Mouse (Mus musculus) urinary bladder, postnatal 4 days (tissue): ENCODE results near the gene Prrt2.

Experiments
- DNase-seq, 2 experiments: peaks; one replicate each; pipeline ENCODE4 v3.0.0; 2021 to 2022; ENCODE audit warnings: low spot score in 2 of 2

The Prrt2 gene

DNA sequence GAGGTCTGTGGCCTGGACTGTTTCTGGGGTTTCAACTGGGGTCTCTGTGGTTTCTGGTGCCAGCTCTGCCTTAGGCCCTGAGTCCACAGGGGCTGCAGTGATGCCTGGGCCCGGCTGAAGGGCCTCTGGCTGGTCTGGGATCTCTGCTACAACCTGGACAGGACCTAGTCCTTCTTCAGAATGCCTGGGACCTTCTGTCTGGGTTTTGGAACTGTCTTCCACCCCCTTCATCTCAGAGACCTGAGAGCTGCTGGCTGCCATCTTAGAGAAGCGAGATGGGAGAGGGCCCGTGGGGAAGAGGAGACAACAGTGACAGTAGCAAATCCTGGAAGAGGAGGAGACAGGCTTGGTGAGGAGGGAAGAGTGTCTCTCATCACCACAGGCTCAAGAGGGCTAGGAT, 980 bp downstream of the Prrt2 start:
- no peak for DNase-seq

DNA sequence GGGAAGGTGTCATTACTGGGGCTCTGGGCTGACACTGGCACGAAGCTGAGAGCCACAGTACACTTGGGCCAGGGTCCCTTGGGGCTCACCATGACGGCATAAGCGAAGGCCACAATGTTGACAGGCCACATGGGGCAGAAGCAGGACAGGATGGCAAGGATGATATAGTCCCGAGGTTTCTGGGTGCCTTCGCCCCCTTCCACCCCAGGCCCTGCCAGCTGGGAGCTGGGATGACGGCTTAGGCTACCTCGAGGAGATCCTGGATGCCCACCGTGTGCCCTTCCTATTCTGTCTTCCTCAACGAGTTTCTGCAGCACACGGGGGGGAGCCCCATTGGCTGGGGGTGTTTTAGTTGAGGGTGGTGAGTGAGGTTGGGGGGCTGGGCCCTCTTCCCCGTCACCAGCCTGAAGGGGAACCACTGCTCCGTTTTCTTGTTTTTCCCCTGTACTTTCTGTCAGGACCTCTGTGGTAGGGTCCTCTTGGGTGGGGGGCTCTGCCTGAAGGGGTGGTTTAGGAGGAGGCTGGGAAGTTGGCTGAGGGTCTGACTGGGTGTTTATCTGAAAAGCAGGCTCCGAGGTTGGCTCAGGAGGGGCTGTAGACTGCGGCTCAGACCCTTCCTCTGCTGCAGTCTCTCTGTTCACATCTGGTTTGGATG, 1.6 kb downstream of the Prrt2 start:
- DNase-seq, result no peak

DNA sequence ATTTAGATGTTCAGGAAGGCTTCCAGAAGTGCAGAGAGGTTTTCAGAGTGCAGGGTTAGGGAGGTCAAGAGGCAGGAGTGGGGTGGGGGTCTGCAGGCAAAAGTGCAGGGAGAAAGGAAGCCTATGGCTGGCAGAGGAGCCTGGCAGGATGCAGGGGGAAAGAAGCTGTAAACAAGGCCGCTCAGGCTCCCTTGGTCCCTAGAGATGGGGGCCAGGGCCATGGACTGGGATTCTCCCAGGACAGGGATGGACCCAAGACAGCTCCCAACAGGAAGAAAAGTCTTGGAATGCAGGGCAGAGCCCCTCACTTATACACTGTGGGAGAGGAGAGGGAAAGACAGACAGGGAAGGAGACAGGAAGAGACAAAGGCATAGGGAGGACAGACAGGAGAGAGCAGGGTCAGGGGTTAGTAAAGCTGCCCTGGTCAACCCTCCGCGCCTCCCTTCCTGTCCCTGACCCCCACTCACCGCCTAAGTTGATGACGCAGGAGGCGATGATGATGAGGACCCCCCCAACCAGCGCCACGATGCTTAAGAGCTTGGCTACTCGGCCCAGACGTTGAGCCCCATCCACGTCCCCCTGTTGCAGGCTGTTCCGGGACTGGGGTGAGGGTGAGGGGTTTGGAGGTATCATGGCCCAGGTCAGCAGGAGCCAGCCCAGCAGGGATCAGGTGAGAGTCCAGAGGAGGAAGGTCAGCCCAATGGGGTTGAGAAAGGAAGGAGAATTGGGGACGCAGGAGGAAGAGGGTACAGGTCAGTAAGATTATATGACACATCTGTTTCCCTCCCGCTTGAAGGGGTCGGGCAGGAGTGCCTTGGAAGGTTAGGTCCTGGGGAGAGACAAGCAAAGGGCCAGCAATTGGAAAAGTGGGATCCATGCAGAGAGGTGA, 2.4 kb downstream of the Prrt2 start:
- DNase-seq, result no peak

DNA sequence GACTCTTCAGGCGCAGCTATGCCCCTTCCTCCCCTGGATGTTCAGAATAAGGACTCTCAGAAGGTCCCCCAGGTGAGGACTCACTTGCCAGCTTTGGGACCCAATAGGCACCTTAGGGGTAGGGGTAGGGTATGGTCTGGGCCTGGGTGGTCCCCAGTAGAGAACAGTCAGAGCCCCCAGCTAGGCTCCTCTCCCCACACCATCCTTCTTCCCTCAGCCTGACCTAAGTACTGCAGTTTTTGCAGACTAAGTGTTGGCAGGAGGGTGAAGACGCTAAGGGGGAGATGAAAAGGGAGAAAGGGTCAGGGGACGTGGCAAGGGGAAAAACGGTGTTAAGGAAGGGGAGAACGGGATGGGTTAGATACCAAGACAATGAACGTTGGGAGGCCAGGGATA, 3.1 kb downstream of the Prrt2 start:
- DNase-seq, result no peak

DNA sequence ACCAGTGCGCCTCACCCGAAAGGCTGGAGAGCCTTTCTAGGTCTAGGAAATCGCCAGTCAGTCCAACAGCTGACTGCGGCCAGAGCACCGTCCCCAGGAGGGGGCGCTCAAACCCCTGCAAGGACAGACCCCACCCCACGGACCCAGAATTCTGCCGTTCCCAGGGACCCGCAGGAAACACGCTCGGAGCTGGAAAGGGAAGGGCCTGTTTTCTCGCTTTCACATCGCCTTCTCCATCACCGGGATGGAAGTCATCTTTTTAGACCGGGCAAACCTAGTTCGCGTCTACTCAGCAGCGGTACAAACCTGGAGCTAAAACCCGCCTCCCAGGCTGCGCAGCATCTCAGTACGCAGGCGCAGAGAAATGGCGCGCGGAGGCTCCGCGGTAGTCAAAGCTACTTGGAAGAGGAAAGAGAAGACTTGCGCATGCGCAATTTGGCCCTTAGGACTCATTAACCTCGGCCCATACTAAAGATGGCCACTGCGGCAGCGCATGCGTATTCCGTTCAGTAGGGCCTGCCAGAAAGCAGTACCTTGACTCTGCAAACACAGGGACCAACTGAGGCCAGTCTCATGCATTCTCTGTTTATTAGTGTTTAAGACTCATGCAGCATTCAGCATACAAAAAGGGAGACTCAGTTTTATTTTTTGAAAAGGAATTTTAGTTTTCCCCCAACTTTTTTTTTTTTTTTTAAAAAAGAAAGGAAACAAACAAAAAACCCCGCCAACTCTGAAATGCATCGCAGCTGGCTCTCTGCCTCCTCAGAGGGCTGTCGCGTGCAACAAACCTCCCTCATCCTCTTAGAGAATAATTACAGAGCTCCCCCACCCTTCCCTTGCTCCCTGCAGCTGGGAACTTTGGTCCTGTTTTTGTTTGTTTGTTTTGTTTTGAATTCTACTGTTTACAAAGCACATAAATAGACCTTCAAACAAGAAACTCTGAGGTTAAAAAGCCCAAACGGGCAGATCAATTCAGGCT, 3.8 kb downstream of the Prrt2 start, which contains the start of gene Pagr1a:
TSS of gene Pagr1a (minus strand) at position 382 of the 979 bp plus-strand sequence.
- DNase-seq, result peak; percentile 94 to 95

DNA sequence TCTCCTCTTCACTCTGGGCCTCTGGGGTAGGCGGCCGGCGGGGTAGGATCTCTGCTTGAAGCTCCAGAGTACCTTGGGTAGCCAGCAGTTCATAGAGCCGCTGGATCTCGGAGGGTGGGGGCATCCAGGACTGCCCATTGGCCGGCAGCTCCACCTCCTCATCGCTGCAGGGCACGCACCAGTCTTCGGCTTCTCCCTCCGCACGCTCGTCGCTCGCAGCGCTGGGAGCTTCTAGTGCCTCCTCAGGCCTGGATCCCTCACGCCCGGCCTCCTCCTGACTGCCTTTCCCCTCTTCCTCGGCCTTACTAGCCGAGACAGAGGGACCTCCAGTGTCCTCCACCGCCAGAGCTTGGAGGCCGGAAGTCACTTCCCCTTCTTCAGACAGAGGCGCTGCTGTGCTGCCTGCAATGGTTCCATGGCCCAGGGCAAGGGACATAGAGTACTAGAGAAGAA, 4.5 kb downstream of the Prrt2 start:
- DNase-seq, result no peak

DNA sequence TGATC, 4.7 kb downstream of the Prrt2 start, which contains the start of gene Pagr1b:
TSS of gene Pagr1b (minus strand) at position 4 of the 5 bp plus-strand sequence.
- DNase-seq, result no peak

DNA sequence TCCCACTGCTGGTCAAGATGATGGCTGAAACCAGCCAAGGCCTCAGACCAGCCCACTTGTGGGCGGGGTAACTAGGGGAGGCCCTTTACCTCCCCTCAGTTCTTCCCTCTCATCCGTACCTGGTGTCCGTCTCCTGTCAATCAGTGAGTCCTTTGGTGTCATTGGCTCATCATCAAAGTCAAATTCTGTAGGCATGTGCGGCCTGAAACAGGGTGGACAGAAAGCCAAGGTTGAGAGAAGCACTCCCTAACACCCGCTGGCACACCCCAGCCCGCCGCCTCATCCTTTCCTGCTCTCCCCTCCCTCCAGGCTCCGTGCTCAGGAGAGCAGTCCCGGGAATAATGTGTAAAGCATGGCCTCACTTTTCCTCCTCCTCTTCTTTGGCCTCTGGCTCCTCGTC, 4.9 kb downstream of the Prrt2 start:
- no peak for DNase-seq

DNA sequence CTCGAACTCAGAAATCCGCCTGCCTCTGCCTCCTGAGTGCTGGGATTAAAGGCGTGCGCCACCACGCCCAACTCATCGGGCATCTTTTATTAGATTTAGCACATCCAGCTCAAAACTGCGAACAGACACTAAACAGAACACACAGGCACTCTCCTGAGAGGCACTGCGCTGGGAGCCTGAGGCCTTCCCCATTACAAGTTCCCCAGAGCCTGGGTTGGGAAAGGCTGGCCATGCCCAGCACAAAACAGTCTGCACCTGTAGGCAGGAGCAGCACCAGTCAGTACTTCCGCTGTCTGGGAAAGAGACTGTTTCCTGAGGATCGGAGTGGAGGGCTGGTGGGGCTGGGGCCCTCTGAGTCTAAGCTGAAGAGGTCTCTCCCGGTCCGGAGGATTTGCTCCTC, 6.0 kb downstream of the Prrt2 start:
- no peak for DNase-seq

DNA sequence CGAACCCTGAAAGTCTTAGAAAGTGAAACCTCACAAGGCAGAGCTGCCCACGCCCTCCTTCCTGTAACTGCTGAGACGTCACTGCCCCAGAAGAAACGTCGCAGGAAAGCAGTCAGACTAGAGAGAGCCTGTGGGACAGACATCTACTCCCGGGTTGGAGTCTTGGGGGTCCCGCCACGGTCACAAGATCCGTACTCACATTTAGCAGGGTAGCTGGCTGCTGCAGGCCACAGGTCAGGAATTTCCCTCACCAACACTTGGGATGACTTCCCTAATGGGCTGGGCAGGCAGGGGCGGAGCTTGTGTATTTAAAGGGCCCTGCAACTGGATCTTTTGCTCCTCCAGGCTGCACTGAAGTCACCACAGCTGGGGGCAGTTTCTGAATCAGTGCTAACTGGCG, 6.7 kb downstream of the Prrt2 start, which contains the start of gene Mvp:
TSS of gene Mvp (minus strand) at position 302 of the 400 bp plus-strand sequence.
- no peak for DNase-seq

DNA sequence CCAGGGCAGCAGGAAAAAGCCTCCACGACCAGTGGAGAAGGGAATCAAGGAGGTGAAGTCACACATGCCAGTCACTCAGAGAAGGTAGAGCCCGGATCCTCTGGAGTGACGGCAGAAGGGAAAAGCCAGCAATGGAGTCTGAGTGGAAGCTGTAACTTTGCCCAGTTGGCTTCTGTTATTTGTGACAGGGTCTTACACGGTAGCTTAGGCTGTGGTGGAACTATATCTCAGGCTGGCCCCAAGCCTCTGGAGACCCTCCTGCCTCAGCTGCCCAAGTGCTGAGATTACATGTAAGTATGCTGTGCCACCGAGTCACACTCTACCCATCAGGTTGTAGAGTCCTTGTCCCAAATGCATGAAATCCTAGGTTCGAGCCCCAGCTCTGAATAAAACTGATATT, 7.6 kb downstream of the Prrt2 start:
- no peak for DNase-seq

DNA sequence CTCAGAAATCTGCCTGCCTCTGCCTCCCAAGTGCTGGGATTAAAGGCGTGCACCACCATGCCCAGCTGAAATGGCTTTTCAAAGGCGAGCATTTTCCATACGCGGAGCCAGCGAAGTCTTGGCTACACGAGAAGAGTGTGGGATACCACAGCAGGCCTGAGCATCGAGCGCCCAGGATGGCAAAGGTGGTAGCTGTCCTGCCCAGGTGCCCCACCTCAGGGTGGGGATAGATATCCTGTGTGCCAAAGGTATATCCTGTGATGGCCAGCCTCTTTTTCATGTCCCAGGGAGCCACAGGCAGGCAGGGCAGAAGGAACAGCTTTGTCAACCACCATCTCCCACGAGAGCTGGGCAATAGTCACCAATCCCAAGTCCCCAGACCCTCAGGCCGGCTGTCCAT, 8.2 kb downstream of the Prrt2 start:
- no peak for DNase-seq

DNA sequence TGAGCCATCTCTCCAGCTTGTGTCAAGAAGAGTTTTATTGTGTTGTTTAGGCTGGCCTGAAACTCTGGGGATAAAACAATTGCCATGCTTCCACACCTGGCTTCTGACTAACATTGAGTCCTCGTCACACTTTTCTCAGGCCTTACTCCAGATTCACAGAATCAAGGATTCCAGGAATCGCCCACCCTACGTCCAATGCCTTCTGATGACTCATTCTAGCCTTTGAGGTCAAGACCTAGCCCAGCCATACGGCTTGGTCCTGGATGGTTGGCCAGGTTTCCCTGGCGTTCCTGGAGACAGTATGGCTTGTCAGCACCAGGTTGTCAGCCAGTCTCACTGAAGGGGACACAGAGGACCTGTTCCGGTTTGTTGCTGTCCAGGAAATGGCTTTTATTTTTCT, 8.6 kb downstream of the Prrt2 start:
- no peak for DNase-seq

DNA sequence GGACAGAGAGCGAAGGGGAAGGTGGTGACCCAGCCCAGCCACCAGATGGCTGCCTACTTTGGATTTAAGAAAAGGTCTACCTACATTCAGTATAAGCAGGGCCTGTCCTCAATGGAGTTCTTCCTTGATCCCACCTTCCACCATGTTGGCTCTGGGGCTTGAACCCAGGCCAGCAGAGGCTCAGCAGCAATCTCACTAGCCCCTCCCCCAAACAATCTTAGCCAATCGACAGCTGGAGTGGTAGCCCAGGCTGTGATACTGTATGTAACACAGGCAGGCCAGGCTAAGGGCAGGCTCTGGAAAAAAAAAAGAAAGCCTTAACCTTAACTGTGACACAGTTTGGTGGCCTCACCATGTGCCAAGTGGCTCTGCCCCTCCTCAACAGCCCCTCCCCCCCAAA, 9.3 kb downstream of the Prrt2 start:
- no peak for DNase-seq

DNA sequence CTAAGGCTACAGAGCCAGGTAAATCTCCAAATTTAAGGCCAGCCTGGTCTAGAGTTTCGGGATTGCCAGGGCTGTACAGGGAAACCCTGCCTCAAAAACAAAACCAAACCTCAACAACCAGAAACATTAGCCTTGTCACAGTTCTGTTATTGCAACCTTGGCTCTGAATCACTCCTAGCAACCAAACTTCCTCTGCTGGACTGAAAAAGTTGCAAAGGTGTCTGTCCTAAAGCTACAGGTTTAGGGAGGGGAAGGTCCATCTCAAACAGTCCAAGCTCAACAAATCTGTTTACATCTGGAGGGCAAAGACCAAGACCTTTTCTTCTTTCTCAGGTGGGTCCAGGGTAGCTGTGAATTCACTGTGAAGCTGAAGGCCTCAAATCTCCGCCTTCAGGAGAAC, 10.0 kb downstream of the Prrt2 start:
- no peak for DNase-seq

DNA sequence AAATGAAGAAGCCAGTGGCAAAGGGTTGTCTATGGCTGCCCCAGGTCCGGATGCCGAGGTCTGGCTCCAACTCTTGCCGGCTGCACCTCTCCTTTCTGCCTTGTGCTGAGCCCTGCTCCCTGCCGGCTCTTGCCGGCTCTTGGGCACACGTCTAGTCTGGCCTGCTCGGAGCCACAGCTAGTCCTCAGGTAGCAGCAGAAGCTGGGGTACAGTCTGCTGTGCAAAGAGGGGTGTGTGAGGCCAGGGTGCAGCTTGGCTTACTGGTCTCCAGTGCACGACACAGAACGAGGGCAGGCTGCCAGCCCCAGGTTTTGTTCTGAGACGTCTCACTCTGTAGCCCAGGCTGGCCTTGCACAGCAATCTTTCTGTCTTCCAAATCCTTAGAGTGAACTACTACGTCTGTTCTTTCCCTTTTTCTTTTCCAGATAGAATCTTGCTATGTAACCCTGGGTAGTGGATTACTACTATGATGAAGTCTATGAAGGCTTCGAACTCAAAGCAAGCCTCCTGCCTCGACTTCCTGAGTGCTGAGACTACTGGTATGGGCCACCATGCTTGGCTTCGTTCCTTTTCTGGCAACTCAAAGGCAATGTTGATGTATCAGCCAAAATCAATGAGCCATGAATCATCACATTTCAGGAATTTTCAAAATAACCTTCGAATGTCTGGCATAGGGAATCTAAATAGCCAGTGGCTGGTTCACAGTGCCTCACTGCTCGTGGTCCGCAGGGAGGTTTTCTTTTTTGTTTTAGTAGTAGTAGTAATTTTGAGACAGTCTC, 11.5 kb downstream of the Prrt2 start:
- no peak for DNase-seq

DNA sequence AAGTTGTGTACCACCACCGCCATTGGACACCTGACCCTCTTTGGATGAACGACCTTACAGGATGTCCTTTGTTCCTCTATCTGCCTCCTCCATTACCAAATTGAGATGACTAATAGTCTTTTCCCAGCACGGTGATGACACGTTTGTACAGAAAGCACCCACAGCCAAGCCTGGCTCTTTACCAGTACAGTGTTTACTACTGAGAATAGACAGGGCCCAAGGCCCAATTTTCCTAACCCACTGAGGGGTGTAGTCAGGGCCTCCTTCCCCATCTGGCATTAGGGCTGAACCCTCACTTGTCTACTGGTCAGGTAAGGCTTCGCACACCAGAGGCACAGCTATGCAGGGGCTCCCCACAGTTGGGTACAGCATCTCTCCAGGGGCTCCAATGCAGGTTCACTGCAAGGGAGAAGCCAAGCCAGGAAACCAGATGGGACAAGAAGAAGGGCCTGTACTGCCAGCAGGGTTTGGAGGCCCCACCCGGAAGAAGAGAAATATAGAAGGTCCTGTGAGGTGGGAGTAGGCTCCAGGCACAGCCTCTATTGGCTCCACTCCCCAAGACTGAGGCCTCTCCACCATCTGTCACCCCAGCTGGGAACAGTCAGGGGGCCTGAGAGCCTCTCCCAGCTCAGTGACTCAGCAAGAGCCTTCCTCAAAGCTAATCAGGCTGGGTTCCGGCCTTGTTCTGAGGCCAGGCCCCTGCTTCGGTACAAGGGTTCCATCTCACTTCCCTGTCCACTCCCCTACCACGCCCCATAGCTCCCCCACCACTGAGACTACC, 12.6 kb downstream of the Prrt2 start:
- DNase-seq, result peak; percentile 81 to 84

DNA sequence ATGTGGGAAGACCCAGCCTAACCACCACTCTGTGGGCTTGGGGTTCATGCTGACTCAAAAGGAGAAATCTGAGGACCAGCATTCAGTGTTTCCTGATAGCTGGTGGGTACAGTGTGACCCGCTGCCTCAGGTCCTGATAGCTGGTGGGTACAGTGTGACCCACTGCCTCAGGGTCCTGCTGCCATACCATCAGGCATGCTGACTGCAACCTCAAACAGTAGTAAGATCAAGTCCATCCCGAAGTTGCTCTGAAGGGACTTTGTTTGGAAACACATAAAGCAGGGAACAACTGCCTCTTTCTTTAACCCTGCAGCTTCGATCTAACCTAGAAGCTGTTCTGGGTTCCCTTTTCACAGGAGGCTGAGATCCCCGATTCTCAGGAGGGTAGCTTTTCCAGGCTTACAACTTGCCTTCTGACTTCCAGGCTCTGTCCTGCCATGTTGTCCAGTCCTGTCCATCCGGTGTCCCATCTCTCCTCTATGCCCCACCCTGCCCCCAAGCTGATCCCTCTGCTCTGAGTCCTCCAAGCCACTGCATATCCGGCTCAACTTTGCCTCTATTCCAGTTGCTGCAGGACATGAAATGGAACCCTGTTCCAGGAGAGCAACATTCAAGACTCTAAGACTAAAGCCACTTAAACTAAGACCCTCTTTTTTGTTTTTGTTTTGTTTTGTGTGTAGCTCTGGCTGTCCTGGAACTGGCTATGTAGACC, 13.5 kb downstream of the Prrt2 start:
- no peak for DNase-seq

DNA sequence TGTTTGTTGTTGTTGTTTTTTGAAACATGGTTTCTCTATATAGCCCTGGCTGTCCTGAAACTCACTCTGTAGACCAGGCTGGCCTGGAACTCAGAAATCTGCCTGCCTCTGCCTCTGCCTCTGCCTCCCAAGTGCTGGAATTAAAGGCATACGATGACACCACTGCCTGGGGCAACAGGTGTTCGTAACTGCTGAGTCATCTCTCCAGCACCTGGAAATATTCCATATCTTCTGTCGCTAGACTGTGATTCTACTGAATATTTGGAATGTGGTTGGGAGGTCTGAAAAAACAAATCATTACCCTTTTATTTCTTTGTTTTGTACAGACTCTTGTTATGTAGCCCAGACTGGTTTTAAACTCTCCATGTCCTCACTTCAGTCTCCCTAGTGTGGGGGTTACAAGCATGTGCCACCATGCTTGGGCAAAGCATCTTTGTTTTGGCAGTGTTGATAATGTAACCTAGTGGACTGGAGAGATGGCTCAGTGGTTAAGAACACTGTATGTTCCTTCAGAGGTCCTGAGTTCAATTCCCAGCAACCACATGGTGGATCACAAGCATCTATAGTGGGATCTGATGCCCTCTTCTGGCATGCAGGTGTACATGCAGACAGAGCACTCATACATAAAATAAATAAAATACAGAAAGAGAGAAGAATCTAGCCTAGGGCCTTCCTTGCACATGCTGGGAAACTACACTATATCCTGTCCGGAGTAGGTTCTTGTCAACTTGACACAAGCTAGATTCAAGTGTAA, 16.7 kb downstream of the Prrt2 start:
- DNase-seq, result no peak

DNA sequence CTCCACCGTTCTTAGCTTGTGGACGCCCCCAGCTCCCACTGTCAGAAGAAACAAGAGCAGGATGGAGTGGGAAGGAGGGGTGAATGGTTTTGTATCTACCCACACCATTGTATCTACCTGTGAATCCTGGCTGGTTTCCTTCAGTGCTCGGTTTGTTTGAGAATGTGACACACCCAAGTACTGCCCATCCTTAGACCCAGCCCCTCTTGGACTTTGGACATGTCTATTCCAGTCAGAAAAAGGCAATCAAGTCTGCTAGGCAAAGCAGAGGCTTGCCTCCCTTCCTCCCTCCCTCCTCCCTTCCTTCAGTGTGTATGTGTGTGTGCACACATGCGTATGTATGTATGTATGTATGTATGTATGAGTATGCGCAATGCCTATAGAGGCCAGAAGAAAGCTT, 17.4 kb downstream of the Prrt2 start:
- DNase-seq, result no peak
